Mouse (Mus musculus) cerebellum, postnatal 25 days (tissue): ENCODE data around the gene Nupl2.

Experiments used
- DNase-seq, 2 experiments: peaks; one replicate each; pipeline ENCODE4 v3.0.0; 2021; ENCODE audit warnings: mixed read lengths in 2 of 2

The Nupl2 gene

DNA sequence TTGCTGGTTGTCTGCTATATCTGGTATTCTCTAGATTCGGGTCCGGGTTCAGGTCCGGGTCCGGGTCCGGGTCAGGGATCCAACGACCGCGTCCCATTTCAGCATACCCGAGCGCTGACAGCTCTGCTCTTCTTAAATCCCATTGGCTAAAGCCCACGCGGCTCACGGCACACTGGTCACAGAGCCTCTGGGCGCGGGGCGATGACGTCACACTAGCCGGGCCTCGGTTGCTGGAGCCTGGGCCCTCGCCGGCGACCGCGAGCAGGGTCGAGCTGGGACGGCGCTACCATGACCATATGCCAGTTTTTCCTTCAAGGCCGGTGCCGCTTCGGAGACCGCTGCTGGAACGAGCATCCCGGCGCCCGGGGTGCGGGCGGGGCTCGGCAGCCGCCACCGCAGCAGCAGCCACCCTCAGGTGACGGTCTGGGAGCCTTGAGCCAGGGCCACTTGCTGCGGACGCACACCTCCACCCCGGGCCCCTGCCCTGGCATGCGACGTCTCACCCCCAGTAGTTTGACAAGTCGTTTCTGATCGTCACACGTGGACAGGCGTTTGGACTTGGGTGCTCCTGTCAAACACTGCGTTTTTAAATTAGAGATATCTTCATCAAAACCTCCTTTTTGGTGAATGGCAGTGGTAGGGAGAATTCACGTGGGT is at the start of gene Nupl2:
Gene Nupl2, plus strand, starts transcription at position 175 of the 657 bp plus-strand sequence.
- DNase-seq: peak; percentile 98 to 99

GRCm38 (mm10) chr5:24122221-24122620 is 42.5 kb upstream of the Nupl2 start:
- no peak for DNase-seq

- DNase-seq: no peak
Measured at GRCm38 (mm10) chr5:24124175-24124574, 40.6 kb upstream of the Nupl2 start.

- no peak for DNase-seq
Measured at GRCm38 (mm10) chr5:24124579-24125276, 40.0 kb upstream of the Nupl2 start.

DNA sequence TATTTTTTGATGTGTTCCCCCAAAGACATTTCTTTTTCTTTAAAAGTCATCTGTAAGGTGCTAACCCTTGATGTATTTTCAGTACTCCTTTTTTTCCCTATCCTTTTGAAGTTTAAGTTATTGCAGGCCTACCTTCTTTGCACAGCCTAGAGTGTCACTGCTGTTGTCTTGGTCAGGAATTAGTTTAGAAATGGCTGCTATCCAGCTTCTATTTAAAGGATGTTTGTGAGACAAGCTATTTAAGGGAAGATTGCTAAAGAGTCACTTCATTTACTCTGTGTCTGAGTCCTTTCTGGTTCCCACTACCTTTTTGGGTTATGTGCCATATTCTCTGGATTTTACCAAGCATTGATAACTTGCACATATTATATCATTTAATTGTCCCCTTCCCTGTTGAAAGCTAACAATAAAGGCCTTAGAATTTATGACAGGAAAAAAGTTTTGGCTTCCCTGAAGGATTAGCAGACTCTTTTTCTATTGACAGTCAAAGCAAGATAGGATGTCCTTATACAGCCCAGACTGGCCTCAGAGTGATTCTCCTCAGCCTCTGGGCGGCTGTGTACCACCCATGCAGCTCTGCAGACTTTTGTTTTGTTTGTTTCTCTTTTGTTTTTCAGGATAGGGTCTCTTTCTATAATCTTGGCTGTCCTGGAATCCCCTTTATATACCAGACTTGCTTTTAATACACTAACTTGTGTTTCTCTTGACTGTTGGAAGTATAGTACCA is 38.7 kb upstream of the Nupl2 start:
- DNase-seq: no peak

DNA sequence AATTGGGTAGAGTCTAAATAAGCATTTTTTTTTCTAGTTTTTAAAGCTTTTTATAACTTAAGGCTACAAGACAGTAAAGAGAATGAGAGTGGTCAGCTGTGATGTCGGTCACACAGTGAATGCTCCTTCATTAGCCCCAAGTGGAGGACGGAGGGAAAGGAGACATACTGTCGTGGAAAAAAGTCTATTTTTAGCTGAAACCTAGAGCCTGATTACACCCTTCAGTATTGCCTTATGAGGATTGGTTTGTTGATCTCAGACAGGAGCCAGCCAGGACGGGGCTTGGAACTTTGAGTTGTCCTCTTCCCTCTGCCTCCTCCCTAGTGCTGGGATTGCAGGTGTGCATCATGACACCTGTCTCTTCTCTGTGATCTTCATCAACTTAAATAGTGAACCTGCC is 37.8 kb upstream of the Nupl2 start:
- no peak for DNase-seq

GRCm38 (mm10) chr5:24146964-24147363 is 17.8 kb upstream of the Nupl2 start:
- no peak for DNase-seq

GRCm38 (mm10) chr5:24152199-24152598 is 12.6 kb upstream of the Nupl2 start:
- no peak for DNase-seq

DNA sequence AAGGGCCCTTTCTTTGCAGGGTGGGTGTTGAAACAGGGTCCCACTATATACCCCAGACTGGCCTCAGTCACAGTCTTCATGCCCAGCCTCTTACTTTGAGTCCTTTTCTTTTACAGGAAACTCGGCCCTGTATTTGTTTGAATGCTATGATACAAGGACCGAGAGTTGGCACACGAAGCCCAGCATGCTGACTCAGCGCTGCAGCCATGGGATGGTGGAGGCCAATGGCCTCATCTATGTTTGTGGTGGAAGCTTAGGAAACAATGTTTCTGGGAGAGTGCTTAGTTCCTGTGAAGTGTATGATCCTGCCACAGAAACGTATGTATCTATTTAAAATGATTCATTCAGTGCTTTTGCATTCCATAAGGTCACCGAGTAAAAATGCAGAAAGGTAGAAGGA is 8.0 kb upstream of the Nupl2 start:
- DNase-seq: no peak

DNA sequence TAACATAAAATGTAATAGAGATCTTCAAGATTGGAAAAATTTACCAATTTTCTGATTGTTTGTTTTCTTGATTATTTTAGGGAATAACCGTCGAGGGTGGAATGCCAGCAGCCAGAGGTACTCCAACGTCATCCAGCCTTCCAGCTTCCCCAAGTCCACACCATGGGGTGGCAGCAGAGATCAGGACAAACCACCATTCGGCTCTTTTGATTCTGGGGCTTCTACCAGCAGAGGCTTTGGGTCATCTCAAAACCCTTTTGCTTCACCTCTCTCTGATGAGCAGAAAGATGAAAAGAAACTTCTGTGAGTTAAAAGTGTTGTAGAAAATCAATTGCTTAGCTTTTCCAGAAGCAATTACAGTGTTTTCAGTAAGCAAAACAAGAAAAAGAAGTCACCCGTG is 2.5 kb downstream of the Nupl2 start:
- peak in 1 of 2 experiments; percentile 24 for DNase-seq

DNA sequence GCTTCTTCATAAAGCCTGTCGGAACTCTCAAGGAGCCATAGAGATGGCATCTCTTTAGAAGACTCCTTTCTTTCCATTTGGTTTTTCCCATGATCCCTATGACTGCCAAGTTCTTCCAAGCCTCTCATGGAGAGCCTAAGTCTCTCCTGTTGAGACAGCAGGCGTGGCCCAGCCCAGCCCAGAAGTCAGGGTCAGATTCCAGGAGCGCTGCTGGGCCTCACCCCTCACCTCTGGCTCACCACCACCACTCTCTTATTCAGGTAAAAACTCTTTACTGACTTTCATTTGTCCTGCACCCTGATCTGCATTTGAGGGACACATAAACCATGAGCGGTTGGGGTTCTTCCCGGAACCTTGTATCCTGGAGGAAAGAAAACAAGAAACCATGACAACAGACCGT is 5.1 kb downstream of the Nupl2 start:
- no peak for DNase-seq

GRCm38 (mm10) chr5:24172092-24172491 is 7.3 kb downstream of the Nupl2 start:
- DNase-seq: no peak

- no peak for DNase-seq
Measured at GRCm38 (mm10) chr5:24181514-24182295, 16.9 kb downstream of the Nupl2 start.

GRCm38 (mm10) chr5:24182296-24182734 is 17.6 kb downstream of the Nupl2 start:
- DNase-seq: no peak

DNA sequence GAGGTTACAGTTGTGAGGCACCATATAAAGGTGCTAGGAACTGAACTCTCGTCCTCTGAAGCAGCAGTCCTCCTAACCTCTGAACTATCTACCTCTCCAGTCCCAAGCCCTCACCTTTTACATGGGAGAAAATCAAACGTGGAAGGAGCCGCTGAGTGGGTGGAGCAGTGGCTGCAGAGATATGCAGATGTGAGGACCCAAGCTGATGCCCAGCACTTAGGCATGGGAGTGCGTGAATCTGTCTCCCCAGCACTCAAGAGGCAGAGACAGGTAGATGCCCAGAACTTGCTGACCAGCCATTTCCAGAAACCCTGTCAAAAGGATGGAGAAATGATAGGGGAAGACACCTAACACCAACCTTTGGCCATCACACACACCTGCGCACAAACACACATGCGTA is 18.3 kb downstream of the Nupl2 start:
- no peak for DNase-seq

- DNase-seq: no peak
Measured at GRCm38 (mm10) chr5:24184011-24184410, 19.2 kb downstream of the Nupl2 start.

GRCm38 (mm10) chr5:24188476-24188875 is 23.7 kb downstream of the Nupl2 start:
- no peak for DNase-seq

DNA sequence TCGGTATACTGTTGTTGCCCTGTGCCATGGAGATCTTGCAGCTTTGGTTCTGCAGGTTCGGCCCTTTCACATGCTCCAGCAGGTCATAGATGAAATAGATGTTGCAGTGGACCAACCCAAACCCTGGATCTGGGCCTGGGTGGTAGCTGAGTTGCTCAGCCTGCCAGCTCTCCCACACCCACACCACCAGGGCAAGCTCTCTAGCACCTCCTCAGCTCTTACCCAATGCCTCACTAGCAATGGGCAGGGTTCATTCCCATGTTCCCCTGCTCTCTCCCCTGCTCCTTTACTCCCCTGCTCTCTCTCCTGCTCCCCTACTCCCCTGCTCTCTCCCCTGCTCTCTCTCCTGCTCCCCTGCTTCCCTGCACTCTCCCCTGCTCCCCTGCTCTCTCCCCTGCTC is 27.1 kb downstream of the Nupl2 start:
- no peak for DNase-seq

DNA sequence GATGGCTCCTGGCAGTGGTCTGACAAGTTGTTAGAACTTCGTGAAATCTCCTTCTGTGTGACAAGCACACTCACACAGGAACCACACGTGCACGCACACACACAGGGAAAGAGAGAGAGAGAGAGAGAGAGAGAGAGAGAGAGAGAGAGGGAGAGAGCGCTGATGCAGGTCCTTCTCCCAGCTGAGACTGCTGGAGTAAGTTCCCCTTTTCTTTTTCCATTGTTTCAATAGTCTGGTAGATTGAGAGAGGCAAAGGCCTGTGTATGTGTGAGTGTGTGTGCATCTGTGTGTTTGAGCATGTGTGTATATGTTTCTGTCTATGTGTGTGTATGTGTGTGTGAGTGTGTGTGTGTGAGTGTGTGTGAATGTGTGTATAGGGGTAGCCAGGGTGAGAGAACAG is 36.2 kb downstream of the Nupl2 start:
- no peak for DNase-seq

- DNase-seq: no peak
Measured at GRCm38 (mm10) chr5:24202492-24202891, 37.7 kb downstream of the Nupl2 start.

- no peak for DNase-seq
Measured at GRCm38 (mm10) chr5:24203266-24203665, 38.5 kb downstream of the Nupl2 start.

GRCm38 (mm10) chr5:24207965-24208364 is 43.2 kb downstream of the Nupl2 start:
- DNase-seq: no peak

DNA sequence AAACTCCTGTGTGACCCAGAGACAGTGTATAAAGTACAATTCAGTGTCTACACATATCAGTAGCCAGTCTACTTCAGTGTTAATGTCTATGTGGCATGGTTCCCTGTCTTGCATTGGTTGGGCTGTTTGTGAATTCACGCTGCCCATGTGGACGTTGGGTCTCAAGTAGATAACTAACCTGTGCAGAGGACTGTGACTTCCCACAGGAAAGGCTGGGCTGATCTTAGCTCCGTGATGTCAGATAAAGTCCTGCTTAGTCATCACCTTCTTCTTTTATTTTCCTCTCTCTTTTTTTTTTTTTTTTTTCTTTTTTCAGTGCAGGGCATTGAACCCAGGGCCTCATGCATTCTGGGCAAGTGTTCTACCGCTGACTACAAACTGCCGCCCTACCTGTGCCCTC is 43.7 kb downstream of the Nupl2 start:
- DNase-seq: no peak
